ENCODE assay signal across 9 mouse cellular contexts in the genomic region with DNA sequence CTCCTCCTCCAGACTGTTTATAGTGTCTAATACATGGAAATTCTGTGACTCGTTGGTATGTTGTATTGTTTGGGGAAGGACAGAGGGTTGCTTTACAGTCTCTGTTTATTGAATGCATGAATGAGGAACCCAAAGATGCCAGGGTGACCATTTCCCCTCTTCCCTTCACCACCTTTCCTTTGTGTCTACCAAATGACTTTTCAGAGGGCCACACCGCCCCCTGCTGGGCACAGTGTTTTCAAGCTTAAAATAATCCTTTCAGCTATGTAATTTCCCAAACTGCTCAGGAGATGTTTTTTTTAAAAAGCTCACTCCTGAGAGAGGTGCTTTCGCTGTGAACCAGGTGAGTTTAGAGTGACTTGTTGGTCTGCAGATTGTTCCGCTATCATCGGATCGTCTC. TPM values are rescaled to one million over a fixed set of nuclear protein-coding genes. Genes with fewer than 3 reads are reported as not detected.
DNase-seq lines count a peak whose midpoint lies in the region; ATAC-seq and TF ChIP-seq lines count a peak whose summit lies in the region.
"Had no signal": no experiment of that assay in that cellular context is flagged by ENCODE, and none has a peak within 500 bp of the region (broad histone marks: within the 10 kb centered on the region; RNA-seq: fewer than 3 reads in every experiment).

No protein-coding gene starts in this region.

- H3K36me3 ChIP-seq in kidney, embryonic 14.5 days (ENCODE audit: control insufficient read depth, insufficient read depth, low read length) = no peaks in the 10 kb centered on the region
- H3K36me3 ChIP-seq: embryonic facial prominence, embryonic 15.5 days had no signal

- peak; percentile 69 for TF ChIP-seq CTCF in lung, adult 2 months (IDR thresholded peaks at IDR 0.05; ENCODE audit: insufficient read depth, low read length)

- peak; percentile 36 for DNase-seq in kidney, adult 11 months
- peak; percentile 49 to 63 for DNase-seq in adrenal gland, postnatal 4 days (ENCODE audit: low spot score in 2 of 2)
- DNase-seq in frontal cortex, postnatal 36 days (ENCODE audit: low spot score in 2 of 2) = peak; percentile 67 to 73
- DNase-seq in kidney, postnatal 36 days = peak; percentile 71 to 94
- DNase-seq in lung, adult 2 months = peak; percentile 79
- DNase-seq in right cerebral cortex, postnatal 10 days (ENCODE audit: low spot score in 2 of 2) = peak; percentile 50 to 76
- peak; percentile 41 for DNase-seq in urinary bladder, postnatal 10 days (ENCODE audit: low spot score)

- no peaks in the 10 kb centered on the region for H3K4me1 ChIP-seq in kidney, embryonic 14.5 days (ENCODE audit: control insufficient read depth, insufficient read depth, low read length)
- H3K4me1 ChIP-seq in lung, adult 2 months (ENCODE audit: control insufficient read depth, insufficient read depth, low read length) = no peaks in the 10 kb centered on the region

- no peak overlapping the region for H3K9ac ChIP-seq in kidney, embryonic 14.5 days (ENCODE audit: low read depth, low read length)
- H3K9ac ChIP-seq: embryonic facial prominence, embryonic 15.5 days had no signal

- no peak for ATAC-seq in kidney, embryonic 14.5 days (ENCODE audit: low FRiP score, low TSS enrichment)

- no peak overlapping the region for H3K4me2 ChIP-seq in kidney, embryonic 14.5 days (replicated peaks; ENCODE audit: low read depth, low read length)
- H3K4me2 ChIP-seq: embryonic facial prominence, embryonic 15.5 days had no signal

- no peak overlapping the region for H3K4me3 ChIP-seq in kidney, embryonic 14.5 days (ENCODE audit: low read length)
- no peak overlapping the region for H3K4me3 ChIP-seq in lung, adult 2 months (replicated peaks; ENCODE audit: extremely low read depth, low read depth, low read length)
- H3K4me3 ChIP-seq: embryonic facial prominence, embryonic 15.5 days had no signal

- no peak overlapping the region for H3K27ac ChIP-seq in kidney, embryonic 14.5 days (ENCODE audit: low read depth, low read length)
- H3K27ac ChIP-seq: embryonic facial prominence, embryonic 15.5 days had no signal

- 68% methylated on average over 6 of the region's 6 CpGs for WGBS in kidney, embryonic 14.5 days
- 61% methylated on average over 6 of the region's 6 CpGs for WGBS in lung, adult 2 months

- no peak for TF ChIP-seq POLR2A in lung, adult 2 months (IDR thresholded peaks at IDR 0.05; ENCODE audit: borderline replicate concordance, extremely low read depth, low read depth, low read length)

- no peaks in the 10 kb centered on the region for H3K9me3 ChIP-seq in kidney, embryonic 14.5 days (ENCODE audit: control insufficient read depth, low read length)
- H3K9me3 ChIP-seq: embryonic facial prominence, embryonic 15.5 days had no signal

- H3K27me3 ChIP-seq in kidney, embryonic 14.5 days (ENCODE audit: control insufficient read depth, insufficient read depth, low read length) = no peaks in the 10 kb centered on the region
- H3K27me3 ChIP-seq: embryonic facial prominence, embryonic 15.5 days had no signal

RNA-seq across cellular contexts. Expression of gene Tes, which starts 22.5 kb away (rescaled TPM):
- polyA plus RNA-seq in kidney, embryonic 14.5 days (2014; fragmentation: Nextera tagmentation; extraction: Ambion mirVana) = 91.3 and 92.2 TPM in 2 replicates
- 10 to 100 TPM; 12.2 to 22.7 TPM for total RNA-seq in adrenal gland, postnatal 4 days (2021)
- polyA plus RNA-seq in lung, adult 2 months (2012; rRNA removed) = 15.5 and 20.3 TPM in 2 replicates
